Mouse (Mus musculus) myocyte (in vitro differentiated cells): ENCODE results near the gene Egfl7.

Experiments used
- MAX ChIP-seq: IDR thresholded peaks from one replicate; pipeline ENCODE4 v1.6.1; 2011; ENCODE audit warnings: low read depth, mild to moderate bottlenecking, control low read depth
- SRF ChIP-seq: IDR thresholded peaks from one replicate; pipeline ENCODE4 v1.6.1; 2011; ENCODE audit warnings: low read depth; ENCODE audit not compliant: control insufficient read depth, insufficient read length

DNA sequence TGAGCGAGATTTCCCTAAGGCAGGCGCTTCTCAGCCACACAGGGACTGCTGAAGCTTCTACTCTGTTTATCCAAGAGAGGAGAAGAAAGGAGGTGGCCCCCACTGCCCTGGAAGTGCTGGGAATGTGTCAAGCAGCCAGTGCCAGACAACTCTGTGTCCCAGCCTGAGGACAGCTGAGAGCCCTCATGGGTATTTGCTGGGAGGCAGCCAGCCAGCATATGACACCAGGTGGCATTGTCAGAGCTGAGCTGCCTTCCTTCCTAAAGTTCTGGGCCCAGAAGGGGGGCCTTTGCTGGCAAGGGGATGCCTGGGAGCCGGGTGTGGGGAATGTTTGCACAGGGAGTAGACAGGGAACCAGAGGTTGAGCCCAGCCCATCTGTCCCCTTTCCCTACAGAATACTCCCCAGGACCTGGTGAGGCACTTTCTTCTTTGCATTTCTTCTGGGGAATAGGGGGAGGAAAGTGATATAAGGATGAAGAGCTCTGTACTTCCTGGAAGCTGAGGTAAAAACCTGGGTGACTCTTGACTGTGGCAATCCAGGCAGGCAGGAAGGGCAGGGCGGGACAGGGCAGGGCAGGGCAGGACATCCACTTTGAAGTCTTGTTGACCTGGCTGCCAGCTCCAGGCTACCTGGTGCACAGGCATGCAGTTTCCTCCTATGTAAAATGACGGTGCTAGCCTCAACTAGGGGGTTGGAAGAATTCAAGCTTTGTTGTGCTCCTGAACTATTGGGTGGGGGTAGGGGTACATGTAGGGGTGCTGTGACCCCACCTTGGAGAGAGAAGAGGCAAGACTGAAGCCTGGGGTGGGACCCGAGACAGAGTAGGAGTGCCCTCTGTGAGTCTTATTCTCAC is 27.5 kb downstream of the Egfl7 start:
- no peak for TF ChIP-seq SRF
- TF ChIP-seq MAX = no peak
